Comparison of ENCODE assay signal across 11 mouse cellular contexts in the genomic region with DNA sequence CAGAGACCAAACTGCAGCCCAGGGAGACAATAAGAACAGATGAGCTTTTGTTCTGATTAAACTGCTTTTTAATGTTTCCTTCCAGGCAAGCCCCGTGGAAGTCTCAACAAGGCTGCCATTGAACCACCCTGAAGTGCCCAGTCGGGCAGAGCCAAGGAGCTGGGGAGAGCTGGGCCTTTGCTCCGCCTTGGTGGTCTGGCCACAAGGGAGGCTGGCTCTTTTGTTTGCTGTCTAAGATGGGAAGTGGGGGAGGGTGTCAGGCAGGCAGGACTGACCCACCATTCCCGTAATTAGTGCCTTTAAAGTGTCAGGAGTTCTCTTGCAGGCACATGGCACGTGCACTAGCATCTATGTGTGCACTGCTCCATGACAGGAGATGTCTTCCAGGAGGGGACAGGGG. TPM values are rescaled to one million over a fixed set of nuclear protein-coding genes. Genes with fewer than 3 reads are reported as not detected.
DNase-seq lines count a peak whose midpoint lies in the region; ATAC-seq and TF ChIP-seq lines count a peak whose summit lies in the region.
"Had no signal": no experiment of that assay in that cellular context is flagged by ENCODE, and none has a peak within 500 bp of the region (broad histone marks: within the 10 kb centered on the region; RNA-seq: fewer than 3 reads in every experiment).

No protein-coding gene starts in this region.

- H3K27ac ChIP-seq in kidney, adult 2 months (ENCODE audit: insufficient read depth, low read depth, low read length), result peak overlapping the region; percentile 52; the same call in 1 of the 2 replicates
- H3K27ac ChIP-seq in forebrain, embryonic 16.5 days (ENCODE audit: low read length), result no peak overlapping the region
- 0 out of 2 replicates have a peak overlapping the region, but pooled peaks have one; percentile 4 for H3K27ac ChIP-seq in midbrain, embryonic 12.5 days (replicated peaks)

- TF ChIP-seq CTCF in kidney, adult 2 months (conservative IDR thresholded peaks at IDR 0.05; ENCODE audit: insufficient read depth, insufficient read length, low read depth, low read length), result no peak

- TF ChIP-seq POLR2A in kidney, adult 2 months (IDR thresholded peaks at IDR 0.05; ENCODE audit: low read depth, low read length), result no peak

- no peaks in the 10 kb centered on the region for H3K27me3 ChIP-seq in kidney, adult 2 months (replicated peaks; ENCODE audit: control insufficient read depth, insufficient read depth, low read length)
- no peaks in the 10 kb centered on the region for H3K27me3 ChIP-seq in forebrain, embryonic 16.5 days (replicated peaks; ENCODE audit: control insufficient read depth, insufficient read depth, low read length)
- H3K27me3 ChIP-seq in midbrain, embryonic 12.5 days, result peaks cover 8% of the 10 kb centered on the region; the same call in 1 of the 2 replicates

- H3K36me3 ChIP-seq in kidney, adult 2 months (ENCODE audit: control insufficient read depth, insufficient read depth, low read length), result no peaks in the 10 kb centered on the region
- H3K36me3 ChIP-seq in forebrain, embryonic 16.5 days (ENCODE audit: control insufficient read depth, insufficient read depth), result no peaks in the 10 kb centered on the region
- no peaks in the 10 kb centered on the region for H3K36me3 ChIP-seq in midbrain, embryonic 12.5 days

- 41% methylated on average over 5 of the region's 5 CpGs for WGBS in kidney, adult 2 months
- 5% methylated on average over 5 of the region's 5 CpGs for WGBS in forebrain, embryonic 16.5 days
- WGBS in midbrain, embryonic 12.5 days, result 4% methylated on average over 5 of the region's 5 CpGs

- no peak overlapping the region for H3K4me3 ChIP-seq in kidney, adult 2 months (ENCODE audit: insufficient read depth, low read depth, low read length)
- H3K4me3 ChIP-seq in forebrain, embryonic 16.5 days (replicated peaks; ENCODE audit: low read length), result no peak overlapping the region
- H3K4me3 ChIP-seq in midbrain, embryonic 12.5 days, result no peak overlapping the region

- H3K4me2 ChIP-seq in forebrain, embryonic 16.5 days (ENCODE audit: low read length), result no peak overlapping the region
- H3K4me2 ChIP-seq in midbrain, embryonic 12.5 days (replicated peaks), result no peak overlapping the region

- peak; percentile 38; the same call in 1 of the 2 replicates for ATAC-seq in forebrain, embryonic 16.5 days
- ATAC-seq in midbrain, embryonic 12.5 days (ENCODE audit: low FRiP score, low read depth), result peak; percentile 70; the same call in 1 of the 2 replicates
- no peak for ATAC-seq in erythroid progenitor cell, adult 5-6 weeks (replicated peaks; ENCODE audit: low FRiP score, poor library complexity, severe bottlenecking)

- H3K4me1 ChIP-seq in kidney, adult 2 months (ENCODE audit: control insufficient read depth, insufficient read depth, low read length), result peaks cover 13% of the 10 kb centered on the region
- no peaks in the 10 kb centered on the region for H3K4me1 ChIP-seq in forebrain, embryonic 16.5 days (replicated peaks; ENCODE audit: control insufficient read depth, insufficient read depth, low read length)
- H3K4me1 ChIP-seq in midbrain, embryonic 12.5 days, result peaks cover 5% of the 10 kb centered on the region

- no peak overlapping the region for H3K9ac ChIP-seq in forebrain, embryonic 16.5 days (replicated peaks; ENCODE audit: low read depth, low read length)
- H3K9ac ChIP-seq in midbrain, embryonic 12.5 days (replicated peaks), result no peak overlapping the region

- no peak for DNase-seq in kidney, adult 2 months
- DNase-seq in kidney, adult 11 months, result no peak
- DNase-seq in embryo, embryonic 11 days, result peak; percentile 66
- DNase-seq in c-Kit-positive CD71-positive TER-119-positive erythroid progenitor cells, embryonic 14.5 days (ENCODE audit: low spot score), result no peak
- DNase-seq in heart, adult 18-20 months, result no peak
- DNase-seq: adrenal gland, postnatal 36 days; cerebellum, adult 9-11 months; lung, adult 2 months had no signal

- H3K9me3 ChIP-seq in forebrain, embryonic 16.5 days (ENCODE audit: control insufficient read depth, low read length), result peaks cover 8% of the 10 kb centered on the region; the same call in 1 of the 2 replicates
- peaks cover 16% of the 10 kb centered on the region for H3K9me3 ChIP-seq in midbrain, embryonic 12.5 days

RNA-seq across cellular contexts. Expression of a gene that starts 18.5 kb away (rescaled TPM):
- 47.6 and 51.2 TPM in 2 replicates for polyA plus RNA-seq in kidney, adult 2 months (2012; rRNA removed)
- 7.4 and 9.7 TPM in 2 replicates for polyA plus RNA-seq in forebrain, embryonic 16.5 days (2015; fragmentation: Nextera tagmentation; extraction: Ambion mirVana)
- polyA plus RNA-seq in midbrain, embryonic 12.5 days (2016; fragmentation: Nextera tagmentation; extraction: Ambion mirVana), result 16.8 and 17.5 TPM in 2 replicates
- total RNA-seq in erythroid progenitor cell, adult 5-6 weeks (2015; ENCODE audit: low replicate concordance), result 0.36 TPM in 1 of 2 replicates, not detected in the other
- total RNA-seq in erythroid progenitor cell, adult 5-6 weeks (2017; ENCODE audit: low replicate concordance), result not detected in 2 replicates
- total RNA-seq in heart, adult 18-20 months (2021), result 1 to 10 TPM; 1.1 to 1.3 TPM

RNA-seq across cellular contexts. Expression of a gene that starts 18.9 kb away (rescaled TPM):
- 0.14 and 0.17 TPM in 2 replicates for polyA plus RNA-seq in kidney, adult 2 months (2012; rRNA removed)
- polyA plus RNA-seq in forebrain, embryonic 16.5 days (2015; fragmentation: Nextera tagmentation; extraction: Ambion mirVana), result 0.68 and 0.75 TPM in 2 replicates
- polyA plus RNA-seq in midbrain, embryonic 12.5 days (2016; fragmentation: Nextera tagmentation; extraction: Ambion mirVana), result 0.59 and 0.82 TPM in 2 replicates
- not detected in 2 replicates for total RNA-seq in erythroid progenitor cell, adult 5-6 weeks (2015; ENCODE audit: low replicate concordance)
- not detected in 2 replicates for total RNA-seq in erythroid progenitor cell, adult 5-6 weeks (2017; ENCODE audit: low replicate concordance)
- total RNA-seq in heart, adult 18-20 months (2021), result not detected
- total RNA-seq: adrenal gland, postnatal 36 days had no signal

RNA-seq across cellular contexts. Expression of a gene that starts 41.3 kb away (rescaled TPM):
- 53.8 and 56.7 TPM in 2 replicates for polyA plus RNA-seq in kidney, adult 2 months (2012; rRNA removed)
- 156 TPM in 2 replicates for polyA plus RNA-seq in forebrain, embryonic 16.5 days (2015; fragmentation: Nextera tagmentation; extraction: Ambion mirVana)
- 122 and 126 TPM in 2 replicates for polyA plus RNA-seq in midbrain, embryonic 12.5 days (2016; fragmentation: Nextera tagmentation; extraction: Ambion mirVana)
- total RNA-seq in erythroid progenitor cell, adult 5-6 weeks (2015; ENCODE audit: low replicate concordance), result 42.3 and 93.0 TPM in 2 replicates
- total RNA-seq in erythroid progenitor cell, adult 5-6 weeks (2017; ENCODE audit: low replicate concordance), result 40.6 and 66.0 TPM in 2 replicates
- 10 to 100 TPM; 21.5 to 21.8 TPM for total RNA-seq in heart, adult 18-20 months (2021)
